Mouse (Mus musculus): ENCODE data around the gene Gm43720.

Gm43720 gene

DNA sequence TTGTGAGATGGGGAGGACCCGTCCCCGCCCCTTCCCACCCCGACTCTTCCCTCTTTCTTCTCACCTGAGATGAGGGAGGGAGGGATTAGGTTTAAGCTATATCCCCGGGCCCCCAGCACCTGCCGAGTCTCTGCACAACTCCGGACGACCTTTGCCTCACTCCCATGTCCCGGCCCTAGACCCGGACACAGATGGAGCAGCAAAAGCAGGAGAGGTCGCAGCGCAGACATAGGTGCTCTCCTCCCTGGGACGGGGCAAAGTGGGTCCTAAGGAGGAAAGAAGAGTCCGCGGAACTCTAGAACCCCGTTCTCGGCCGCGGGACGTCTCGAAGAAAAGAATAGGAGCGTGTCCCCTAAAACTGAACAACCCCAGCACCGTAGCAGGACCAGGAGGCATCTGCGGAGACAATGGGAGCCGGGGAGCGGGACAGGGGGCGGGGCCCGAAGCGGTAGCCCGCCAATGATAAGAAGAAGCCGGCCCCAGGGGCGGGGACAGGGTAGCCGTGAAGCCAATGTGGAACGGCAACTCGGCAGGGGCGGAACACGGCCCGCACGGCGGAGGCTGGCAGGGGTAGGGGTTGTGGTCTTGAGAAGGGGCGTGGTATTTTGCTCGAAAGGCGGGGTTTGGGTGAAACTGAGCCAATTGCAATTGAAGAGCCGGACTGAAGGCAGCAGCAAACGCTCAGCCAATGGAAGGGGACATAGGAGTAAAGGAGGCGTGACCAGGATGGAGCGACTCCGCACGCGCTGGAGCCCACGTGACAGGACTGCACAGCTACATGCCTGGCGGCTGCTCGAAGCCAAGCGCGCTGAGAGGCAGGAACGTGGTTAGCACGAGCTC is at the start of gene Gm43720, which contains the start of the genes Gpc2 and Stag3:
Gene Gm43720, minus strand, starts transcription at position 374 of the 840 bp plus-strand sequence.
Gene Gpc2, minus strand, starts transcription at position 421 of the 840 bp plus-strand sequence.
Gene Stag3, plus strand, starts transcription at position 656 of the 840 bp plus-strand sequence.
- DNase-seq (ENCODE audit: low read depth, low spot score) = peak; percentile 66

DNA sequence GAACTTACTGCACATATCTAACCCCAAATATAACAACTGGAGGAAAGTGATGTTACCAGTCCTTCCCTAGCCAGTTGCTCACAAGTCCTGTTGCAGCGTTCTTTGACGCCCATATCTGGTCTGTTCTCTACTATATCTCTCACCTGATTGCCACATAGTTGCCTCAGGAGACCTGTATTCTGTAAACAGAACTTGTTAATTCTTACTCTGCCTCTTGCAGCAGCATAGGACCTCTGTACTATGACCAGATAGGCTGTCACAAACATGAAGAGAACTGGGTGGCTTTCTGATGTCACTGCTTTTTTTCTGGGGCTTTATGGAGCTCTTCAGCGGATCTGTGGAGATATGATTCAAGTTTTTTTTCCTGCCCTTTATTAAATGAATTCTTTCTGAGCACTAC is 33.0 kb upstream of the Gm43720 start:
- DNase-seq (ENCODE audit: low read depth, low spot score) = no peak

DNA sequence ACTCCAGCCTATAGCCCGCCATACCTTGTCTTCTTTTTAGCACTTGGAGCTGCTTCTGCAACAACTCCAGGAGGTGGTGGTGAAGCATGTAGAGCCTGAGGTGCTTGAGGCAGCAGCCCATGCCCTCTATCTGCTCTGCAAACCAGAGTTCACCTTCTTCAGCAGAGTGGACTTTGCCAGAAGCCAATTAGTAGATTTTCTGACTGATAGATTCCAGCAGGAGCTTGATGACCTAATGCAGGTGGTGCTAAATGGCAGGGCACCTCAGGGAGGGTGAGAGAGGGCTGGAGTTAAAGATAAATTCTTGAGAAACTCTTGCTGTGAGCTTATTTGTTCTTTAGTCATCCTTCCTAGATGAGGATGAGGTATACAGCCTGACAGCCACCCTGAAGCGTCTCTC is 19.9 kb upstream of the Gm43720 start:
- DNase-seq (ENCODE audit: low read depth, low spot score) = no peak

DNA sequence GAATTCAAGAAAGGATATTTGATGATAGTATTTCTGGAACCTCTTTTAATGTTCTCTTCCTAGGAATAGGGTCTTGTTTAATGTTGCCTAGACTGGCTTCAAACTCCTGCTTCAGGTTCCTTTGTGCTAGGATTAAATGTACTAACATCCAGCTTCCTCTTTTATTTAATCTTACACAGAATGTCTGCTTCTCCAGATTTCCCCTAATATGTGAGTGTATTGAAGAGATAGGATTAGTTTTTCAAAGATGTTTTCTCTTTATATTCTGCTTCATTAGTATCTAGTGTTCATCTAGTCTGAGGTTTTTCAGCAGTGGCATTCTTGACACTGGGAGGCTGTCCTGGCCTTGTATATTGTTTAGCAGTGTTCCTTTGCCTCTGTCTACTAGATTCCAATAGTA is 14.4 kb upstream of the Gm43720 start:
- no peak for DNase-seq (ENCODE audit: low read depth, low spot score)

DNA sequence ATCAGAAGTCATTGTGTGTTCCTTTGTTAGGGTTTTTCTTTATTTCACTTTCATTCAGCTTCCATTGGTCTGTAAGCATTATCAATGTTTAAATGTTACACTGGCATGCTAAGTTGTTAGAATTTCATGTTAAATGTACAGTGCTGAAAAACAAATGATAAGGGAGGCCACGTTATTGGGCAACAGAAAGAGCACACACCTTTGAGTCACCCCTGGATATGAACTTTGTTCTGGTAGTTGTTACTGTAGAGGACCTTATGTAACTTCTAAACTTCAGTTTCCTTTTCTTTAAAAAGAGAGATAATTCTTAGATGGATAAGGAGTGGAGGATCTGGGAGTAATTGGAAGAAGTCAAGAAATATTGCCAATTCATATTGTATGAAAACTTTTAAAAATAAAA is 11.9 kb upstream of the Gm43720 start:
- no peak for DNase-seq (ENCODE audit: low read depth, low spot score)

DNA sequence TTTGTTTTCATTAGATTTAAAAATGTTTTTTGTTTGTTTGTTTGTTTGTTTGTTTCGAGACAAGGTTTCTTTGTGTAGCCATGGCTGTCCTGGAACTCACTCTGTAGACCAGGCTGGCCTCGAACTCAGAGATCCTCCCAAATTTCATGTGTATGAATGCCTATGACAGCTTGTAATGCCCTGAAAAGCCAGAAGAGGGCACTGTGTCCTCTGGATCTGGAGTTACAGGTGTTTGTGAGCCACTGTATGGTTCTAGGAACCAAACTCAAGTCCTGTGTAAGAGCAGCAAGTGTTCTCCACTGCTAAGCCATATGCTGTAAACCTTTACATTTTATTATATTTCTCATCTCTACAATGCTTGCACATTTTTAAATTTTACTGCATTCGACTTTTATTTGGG is 8.1 kb upstream of the Gm43720 start:
- DNase-seq (ENCODE audit: low read depth, low spot score) = peak; percentile 33

DNA sequence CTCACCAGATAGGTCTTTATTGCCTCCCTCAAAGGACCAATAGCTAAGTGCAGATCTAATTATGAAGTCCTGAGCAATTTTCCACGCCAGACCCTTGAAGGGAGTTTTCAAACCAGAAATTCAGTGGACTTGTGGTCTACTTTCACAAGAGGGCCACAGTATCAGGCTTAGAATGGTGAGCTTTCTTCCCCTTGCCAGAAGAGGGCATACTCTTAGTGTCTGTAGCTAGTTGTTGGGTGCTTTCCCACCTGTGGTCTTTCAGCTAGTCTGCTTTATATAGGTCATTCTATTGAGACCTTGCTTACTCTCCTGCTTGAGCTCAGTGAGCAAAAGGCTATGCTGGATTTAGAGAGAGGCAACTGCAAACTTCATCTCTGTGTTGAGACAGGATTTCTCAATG is 3.8 kb upstream of the Gm43720 start:
- DNase-seq (ENCODE audit: low read depth, low spot score) = no peak

DNA sequence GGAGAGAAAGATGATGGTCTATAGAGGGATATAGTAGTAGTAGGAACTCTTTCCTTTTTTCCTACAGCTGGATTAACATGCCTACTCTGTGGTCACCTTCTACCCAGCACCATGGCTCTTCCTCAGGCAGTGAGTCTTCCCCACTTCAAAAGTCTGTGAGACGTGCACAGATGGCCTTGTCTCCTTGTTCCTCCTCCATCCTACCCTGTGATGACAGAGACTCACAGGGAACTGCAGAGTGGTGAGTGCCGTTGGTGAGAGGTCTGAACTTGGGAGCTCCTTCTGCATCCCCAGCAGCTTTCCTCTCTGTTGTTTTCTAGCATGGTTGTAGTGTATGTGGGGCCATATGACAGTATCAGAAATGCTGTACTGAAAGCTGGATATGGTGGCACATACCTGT is 2.0 kb upstream of the Gm43720 start:
- DNase-seq (ENCODE audit: low read depth, low spot score) = no peak

DNA sequence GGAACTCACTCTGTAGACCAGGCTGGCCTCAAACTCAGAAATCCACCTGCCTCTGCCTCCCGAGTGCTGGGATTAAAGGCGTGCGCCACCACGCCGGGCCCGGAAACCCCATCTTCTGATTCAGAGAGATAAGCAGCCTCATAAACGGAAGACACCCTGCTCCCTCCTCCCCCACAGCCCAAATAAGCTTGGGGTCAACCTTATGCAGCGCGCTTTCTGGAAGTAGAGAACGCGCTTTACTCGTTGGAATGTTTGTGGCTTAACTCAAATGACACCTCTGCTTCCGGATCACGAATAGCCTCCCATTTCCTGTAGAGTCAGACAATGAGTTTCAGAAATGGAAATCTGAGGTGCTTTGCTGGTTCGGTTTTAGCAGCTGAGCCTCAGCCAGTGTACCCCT is 1.1 kb upstream of the Gm43720 start:
- DNase-seq (ENCODE audit: low read depth, low spot score) = no peak

DNA sequence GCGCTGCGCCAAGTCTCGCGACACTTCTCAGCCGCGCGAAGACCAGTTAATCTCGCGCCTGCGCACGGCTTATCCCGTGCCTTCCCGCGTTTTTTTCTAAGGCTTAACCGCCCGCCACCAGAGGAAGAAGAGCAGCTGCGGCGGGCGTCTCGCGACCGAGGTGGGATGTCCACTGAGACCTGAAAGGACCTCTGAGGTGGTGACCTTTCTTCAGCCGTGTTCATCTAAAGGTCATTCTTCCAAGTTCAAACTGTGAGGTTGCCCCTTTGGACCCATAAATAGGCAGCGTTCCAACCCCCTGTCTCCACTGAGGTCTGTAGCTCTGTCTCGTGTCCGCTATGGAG is 639 bp upstream of the Gm43720 start:
- no peak for DNase-seq (ENCODE audit: low read depth, low spot score)

DNA sequence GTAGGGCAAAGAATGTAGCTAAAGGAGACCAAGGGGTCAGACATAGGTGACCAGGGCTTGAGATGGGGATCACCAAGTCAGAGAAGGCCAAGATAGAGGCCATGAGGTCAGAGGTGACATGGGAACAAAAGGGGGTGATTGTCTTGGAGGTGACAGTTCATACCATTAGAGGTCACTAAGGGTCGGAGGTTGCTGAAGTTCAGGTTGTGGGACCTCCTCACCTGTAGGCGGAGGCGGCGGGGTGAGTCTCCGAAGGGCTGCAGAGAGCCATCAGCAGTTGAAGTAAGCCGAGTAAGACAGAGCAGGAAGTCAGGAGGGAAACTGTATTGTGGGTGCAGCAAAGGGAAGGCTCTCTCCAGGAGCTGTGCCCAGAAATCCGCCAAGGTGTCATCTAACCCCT is 1.8 kb downstream of the Gm43720 start:
- no peak for DNase-seq (ENCODE audit: low read depth, low spot score)

DNA sequence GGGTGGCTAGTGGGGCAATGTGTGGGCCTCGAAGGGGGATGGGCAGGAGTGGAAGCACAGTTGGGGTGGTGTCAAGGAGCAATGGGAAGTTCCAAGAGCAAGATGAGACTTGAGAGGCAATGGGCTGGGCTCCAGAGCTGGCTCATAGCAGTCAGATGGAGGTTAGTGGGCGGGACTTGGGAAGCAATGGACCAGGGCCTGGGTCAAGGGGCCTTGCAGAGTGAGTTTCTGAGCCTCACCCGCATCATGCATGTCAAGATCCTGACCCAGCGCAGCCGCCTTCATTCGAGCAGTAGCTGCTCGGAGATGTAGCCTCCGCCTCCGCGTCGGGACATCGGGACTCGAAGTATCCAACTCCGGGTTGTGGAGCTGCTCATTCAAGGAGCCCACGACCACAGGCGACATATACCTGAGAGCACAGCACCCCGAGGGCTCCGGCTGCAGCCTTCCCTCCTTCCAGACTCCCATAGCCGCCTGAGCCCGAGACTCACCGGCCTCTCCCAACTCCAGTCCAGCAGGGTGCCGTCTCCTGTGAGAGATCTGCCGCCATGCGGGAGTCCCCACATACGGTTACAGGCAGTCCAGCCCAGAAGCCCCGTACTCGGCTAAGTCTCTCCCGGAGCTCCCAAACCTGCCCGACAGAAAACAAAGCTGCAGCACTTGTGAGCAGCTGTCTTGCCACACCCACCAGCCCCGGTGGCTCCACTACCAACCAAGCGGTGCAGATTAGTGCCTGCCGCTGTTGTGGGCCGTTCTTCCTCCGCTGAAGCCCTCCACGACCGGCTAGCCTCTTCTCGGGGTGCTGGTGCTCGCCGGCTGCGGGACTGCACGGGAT is 4.3 kb downstream of the Gm43720 start:
- DNase-seq (ENCODE audit: low read depth, low spot score) = no peak

DNA sequence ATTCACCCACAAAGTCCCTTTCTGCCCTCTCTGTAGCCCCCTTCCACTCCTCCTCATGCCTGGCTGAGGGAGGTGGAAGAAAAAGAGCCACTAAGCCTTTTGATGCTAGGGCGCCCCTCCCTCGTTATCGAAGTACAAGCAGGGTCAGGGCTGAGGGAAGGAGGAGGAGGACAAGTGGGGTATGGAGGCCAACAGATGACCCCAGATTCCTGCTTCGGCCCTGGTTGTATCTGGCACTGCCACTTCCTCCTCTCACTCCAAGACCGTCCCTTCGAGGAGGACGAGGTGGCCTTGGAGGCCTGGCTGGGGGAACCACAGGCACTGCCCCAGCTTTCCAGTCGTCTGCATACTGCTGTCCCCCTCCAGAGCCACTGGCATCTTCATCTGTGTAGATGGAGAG is 5.6 kb downstream of the Gm43720 start:
- DNase-seq (ENCODE audit: low read depth, low spot score) = no peak

DNA sequence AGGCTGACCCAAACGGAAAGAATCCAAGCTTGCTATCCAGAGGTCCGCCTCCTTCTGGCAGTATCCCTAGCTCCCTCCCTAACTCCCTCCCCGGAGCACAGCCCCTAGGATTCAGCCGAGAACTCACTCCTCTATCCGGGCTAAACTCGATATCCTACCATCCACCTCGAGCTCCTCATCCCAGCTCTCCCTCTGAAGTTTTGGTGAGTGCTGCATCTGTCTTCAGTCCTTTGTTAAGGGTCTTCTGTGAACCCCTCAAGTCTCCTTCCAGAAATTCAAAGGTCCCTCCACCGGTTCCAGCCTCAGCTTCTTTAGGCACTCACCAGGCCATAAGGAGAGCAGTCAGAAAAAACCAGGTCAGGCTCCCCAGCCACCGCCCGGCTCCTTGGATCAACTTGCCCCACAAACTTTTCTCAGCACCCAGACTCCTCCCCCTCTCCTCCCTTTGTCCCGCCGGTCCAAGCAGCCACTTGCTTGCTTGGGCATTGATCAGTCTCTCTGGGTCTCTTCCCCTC is 7.3 kb downstream of the Gm43720 start, which contains the start of gene Gal3st4:
Gene Gal3st4, minus strand, starts transcription at position 432 of the 515 bp plus-strand sequence.
- DNase-seq (ENCODE audit: low read depth, low spot score) = no peak

DNA sequence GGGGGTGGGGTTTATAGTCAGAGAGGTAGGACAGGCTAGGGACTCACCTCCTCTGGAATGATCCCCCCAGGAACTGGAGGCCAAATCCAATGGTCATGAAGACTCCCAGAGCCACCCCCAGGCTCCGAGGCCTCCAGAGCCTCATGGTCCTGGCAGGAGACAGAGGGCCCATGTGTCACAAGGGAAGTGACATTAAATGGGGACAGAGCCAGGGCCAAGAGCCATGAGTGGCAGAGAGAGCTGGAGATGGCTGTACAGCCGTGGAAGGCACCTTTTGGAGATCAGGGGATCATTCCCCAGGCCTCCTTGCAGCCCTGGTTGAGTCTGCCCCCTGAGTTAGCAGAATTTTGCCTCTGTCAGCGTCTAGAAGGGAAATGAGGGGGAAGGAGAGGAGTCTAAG is 8.5 kb downstream of the Gm43720 start:
- no peak for DNase-seq (ENCODE audit: low read depth, low spot score)

DNA sequence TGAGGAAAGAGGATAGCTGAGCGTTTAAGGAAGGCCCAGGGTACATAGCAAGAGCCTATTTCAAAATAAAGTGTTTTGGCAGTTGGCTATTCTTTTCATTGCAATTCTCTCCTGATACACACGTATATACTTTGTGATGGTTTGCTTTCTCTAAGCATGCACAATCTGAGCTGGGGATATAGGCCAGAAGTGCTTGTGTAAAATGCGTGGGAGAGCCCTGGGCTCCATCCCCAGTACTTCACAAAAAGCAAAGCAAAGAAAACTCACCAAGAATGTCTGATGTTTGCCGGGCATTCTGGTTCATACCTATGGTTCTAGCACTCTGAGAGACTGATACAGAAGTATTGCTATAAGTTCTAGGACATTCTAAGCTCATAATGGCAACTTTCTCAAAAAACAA is 10.8 kb downstream of the Gm43720 start:
- no peak for DNase-seq (ENCODE audit: low read depth, low spot score)

DNA sequence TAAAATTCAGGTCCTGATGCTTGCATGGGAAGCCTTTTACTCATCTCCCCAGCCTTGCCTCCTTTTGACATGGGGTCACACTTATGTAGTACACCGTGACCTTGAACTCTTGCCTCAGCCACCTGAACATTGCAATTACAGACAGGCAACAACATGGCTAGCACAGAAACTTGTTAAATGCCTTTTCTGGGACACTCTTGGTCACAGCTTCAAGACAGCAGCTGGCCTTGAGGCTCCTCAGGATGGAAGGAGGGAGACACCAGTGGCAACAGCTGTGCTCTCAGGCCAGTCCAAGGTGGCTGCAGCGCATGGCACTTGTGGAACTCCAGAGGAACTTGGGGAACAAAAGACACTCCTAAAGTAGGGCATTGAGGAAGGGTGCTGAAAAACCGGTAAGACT is 12.6 kb downstream of the Gm43720 start:
- DNase-seq (ENCODE audit: low read depth, low spot score) = no peak

DNA sequence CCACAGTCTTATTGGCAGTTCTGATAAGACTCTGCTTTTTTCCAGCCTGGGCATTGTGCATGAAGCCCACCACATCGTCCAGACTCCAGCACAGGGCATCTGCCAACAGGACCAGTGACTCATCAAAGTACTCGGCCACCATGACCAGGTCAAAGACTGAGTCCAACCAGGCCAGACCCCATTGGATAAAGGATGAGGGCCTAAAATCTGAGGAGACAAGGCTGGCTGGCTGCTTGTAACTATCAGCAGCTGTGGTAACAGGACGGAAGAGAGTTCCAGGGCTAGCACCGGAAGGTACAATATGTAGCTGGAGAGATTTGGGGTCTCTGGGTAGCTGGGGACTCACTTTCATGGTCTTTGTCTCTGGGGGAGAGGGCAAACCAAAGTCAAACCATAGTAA is 14.0 kb downstream of the Gm43720 start:
- DNase-seq (ENCODE audit: low read depth, low spot score) = no peak

DNA sequence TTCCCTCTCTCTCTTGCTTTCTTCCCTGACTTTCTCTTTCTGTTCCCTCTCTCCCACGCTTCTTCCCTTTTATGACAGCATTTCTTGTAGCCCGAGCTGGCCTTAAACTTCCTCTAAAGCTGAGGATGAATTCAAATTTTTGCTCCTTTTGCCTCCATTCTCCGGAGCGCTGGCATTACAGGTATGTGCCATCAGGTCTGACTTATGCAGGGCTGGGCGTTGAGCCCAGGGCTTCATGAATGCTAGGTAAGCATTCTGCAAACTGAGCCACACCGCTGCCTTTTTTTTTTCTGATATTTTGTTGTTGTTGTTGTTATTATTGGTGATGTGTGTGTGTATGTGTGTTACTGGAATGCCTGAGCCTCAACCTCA is 15.6 kb downstream of the Gm43720 start:
- DNase-seq (ENCODE audit: low read depth, low spot score) = no peak

DNA sequence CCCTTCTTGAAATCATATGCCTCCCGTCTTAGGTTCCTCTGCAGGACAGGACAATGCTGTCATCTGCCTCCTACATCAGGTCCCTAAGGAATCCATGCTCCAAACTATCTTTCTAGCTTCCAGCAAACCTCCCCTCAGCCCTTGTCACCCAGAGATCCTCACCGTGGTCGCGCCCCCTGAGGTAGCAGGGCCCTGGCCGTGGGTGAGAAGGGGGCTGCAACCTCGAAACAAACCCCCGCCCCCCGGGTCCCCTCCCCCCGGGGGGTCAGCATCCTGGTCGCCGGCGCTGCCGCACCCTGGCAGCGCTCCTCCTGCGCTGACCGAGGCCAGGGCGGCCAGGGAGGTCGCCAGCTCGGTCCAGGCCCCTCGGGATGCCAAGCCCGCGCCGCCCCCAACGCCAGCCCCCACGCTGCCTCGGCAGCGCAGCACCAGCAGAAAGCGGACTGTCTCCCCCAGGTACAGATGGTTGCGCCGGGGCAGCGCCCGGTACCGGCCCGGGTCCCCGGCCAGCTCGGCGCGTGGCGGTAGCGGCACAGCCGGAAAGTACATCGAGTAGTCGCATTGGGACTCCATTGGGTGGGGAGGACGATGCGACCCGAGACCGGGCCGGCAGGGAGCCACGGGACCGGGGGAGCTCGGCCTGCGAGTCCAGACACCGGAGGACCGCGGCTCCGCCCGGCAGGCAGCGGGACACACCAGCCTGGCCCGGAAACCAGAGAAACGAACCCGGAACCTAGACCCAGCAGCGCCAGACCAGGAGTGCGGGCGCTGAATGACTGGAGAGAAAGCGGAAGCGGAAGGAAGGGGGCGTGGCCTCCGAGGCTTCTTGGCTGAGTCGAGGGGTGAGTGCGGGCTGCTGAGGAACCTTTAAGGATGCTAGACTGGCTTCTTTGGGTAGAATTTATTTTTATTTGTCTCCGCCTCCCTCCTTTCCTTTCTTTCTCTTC is 16.2 kb downstream of the Gm43720 start, which contains the start of gene BC037034:
Gene BC037034, minus strand, starts transcription at position 774 of the 947 bp plus-strand sequence.
- DNase-seq (ENCODE audit: low read depth, low spot score) = peak; percentile 83

DNA sequence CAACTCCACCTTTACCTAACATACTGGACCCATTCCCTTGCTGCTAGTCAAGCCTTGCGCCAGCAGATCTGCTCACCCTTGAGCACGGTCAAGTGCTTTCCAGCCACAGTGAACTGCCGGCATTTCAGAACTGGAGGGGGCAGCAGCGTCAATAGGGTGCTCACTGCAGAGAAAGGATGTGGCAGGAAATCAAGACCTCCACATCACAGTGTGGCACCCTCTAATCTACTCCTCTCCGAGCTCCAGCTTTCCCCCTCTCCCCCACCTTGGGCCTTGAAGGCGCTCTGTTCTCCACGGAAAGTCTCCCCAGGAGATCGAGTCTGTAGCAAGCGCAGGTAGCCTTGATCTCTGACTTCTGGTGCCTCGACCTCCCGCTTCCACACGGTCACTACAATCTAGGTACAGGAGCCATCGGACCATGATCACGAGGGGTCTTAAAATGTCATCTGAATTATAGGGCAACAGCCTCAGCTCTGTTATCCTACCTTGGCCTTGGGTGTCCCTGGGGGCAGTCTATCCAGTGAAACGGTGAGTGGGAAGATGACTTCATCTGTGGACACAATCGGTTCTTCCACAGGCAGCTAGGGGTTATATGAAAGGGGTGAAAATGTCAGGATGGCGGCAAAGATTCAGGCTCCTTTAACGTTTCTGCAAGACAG is 17.0 kb downstream of the Gm43720 start:
- no peak for DNase-seq (ENCODE audit: low read depth, low spot score)
